ENCODE assay signal across 14 mouse cellular contexts in the genomic region with DNA sequence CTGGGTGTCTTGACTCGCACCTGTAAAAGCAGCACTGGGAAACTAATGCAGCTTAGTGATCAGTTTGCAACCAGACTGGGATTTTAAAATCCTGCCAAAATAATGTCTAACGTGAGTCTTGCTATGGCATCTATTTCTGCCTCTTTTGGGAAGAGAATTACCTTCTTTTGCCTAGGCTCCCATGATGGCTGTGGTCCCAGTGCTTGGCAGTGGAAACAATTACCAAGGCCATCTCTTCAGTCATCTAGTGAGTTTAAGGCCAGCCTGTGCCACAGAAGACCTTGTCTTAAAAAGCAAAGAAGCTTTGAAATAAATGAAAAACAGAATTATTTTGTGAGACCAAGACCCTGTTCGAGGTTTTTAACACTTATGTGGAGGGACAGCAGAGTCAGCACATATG.
"Had no signal": no experiment of that assay in that cellular context is flagged by ENCODE, and none has a peak within 500 bp of the region (broad histone marks: within the 10 kb centered on the region; RNA-seq: fewer than 3 reads in every experiment).

No protein-coding gene starts in this region.

- H3K4me3 ChIP-seq: limb, embryonic 13.5 days; midbrain, embryonic 12.5 days; neural tube, embryonic 13.5 days had no signal

- H3K27me3 ChIP-seq: limb, embryonic 13.5 days; midbrain, embryonic 12.5 days; neural tube, embryonic 13.5 days had no signal

- H3K4me2 ChIP-seq: limb, embryonic 13.5 days; midbrain, embryonic 12.5 days; neural tube, embryonic 13.5 days had no signal

- DNase-seq: kidney, postnatal 36 days; layer of hippocampus, adult 9-11 months; left cerebral cortex, postnatal 4 days; lung, adult 18-20 months; right cerebral cortex, postnatal 4 days; spleen, adult 18-20 months; thymus, adult 18-20 months; thymus, postnatal 14 days had no signal

- H3K9ac ChIP-seq: limb, embryonic 13.5 days; liver, embryonic 14.5 days; midbrain, embryonic 12.5 days; neural tube, embryonic 13.5 days had no signal

- ATAC-seq: midbrain, embryonic 16.5 days had no signal

- H3K27ac ChIP-seq: kidney, postnatal 0 days; limb, embryonic 13.5 days; liver, embryonic 14.5 days; midbrain, embryonic 12.5 days; neural tube, embryonic 13.5 days had no signal

- H3K4me1 ChIP-seq: midbrain, embryonic 12.5 days; neural tube, embryonic 13.5 days had no signal

- H3K36me3 ChIP-seq: limb, embryonic 13.5 days; midbrain, embryonic 12.5 days had no signal

- H3K9me3 ChIP-seq: limb, embryonic 13.5 days; midbrain, embryonic 12.5 days; neural tube, embryonic 13.5 days had no signal
